Mouse (Mus musculus) testis, adult 2 months (tissue): ENCODE measurements around the gene Pakap.

Experiments
- CTCF ChIP-seq: fragments of 200-500 bp; IDR thresholded peaks from 2 replicates; pipeline ENCODE4 v1.5.1; 2012; ENCODE audit warnings: low read depth, mild to moderate bottlenecking, inconsistent platforms, low read length, moderate library complexity; ENCODE audit not compliant: control insufficient read depth, insufficient read depth, insufficient replicate concordance
- POLR2A ChIP-seq: fragments of 200-500 bp; IDR thresholded peaks from 2 replicates; pipeline ENCODE4 v1.6.1; 2012; ENCODE audit warnings: low read depth, mild to moderate bottlenecking, inconsistent platforms, low read length, moderate library complexity; ENCODE audit not compliant: control insufficient read depth

GRCm38 (mm10) chr4:57829740-57830139, 261.8 kb downstream of the Pakap start:
- TF ChIP-seq POLR2A (no peak), CTCF (no peak)
